Mouse (Mus musculus): ENCODE data around the gene Smyd3. TPM values are rescaled to one million over a fixed set of nuclear protein-coding genes. Genes with fewer than 3 reads are reported as not detected.

The Smyd3 gene
- polyA plus RNA-seq, 1 experiment from 2014 or later, result 12.1 TPM

GRCm38 (mm10) chr1:179541502-179541901, 23.7 kb upstream of the Smyd3 start:
- H3K36me3 ChIP-seq (ENCODE audit: control insufficient read depth, insufficient read depth, low read length), result peaks cover 9% of the 10 kb centered on the region
- TF ChIP-seq CTCF (IDR thresholded peaks at IDR 0.05; ENCODE audit: low read depth) (peak; percentile 60), EP300 (optimal IDR thresholded peaks at IDR 0.05) (no peak)
- no peak overlapping the region for H3K4me2 ChIP-seq (replicated peaks; ENCODE audit: low read depth)
- H3K27me3 ChIP-seq (ENCODE audit: control insufficient read depth, insufficient read depth, low read length), result no peaks in the 10 kb centered on the region
- H3K4me3 ChIP-seq (ENCODE audit: low read depth, low read length), result no peak overlapping the region
- H3K9ac ChIP-seq (ENCODE audit: low read length), result no peak overlapping the region
- no peak overlapping the region for H3K27ac ChIP-seq (replicated peaks)
- ATAC-seq (ENCODE audit: low FRiP score, low TSS enrichment) (no peak), DNase-seq (ENCODE audit: low spot score) (no peak)
- H3K4me1 ChIP-seq (replicated peaks; ENCODE audit: control insufficient read depth, insufficient read depth), result 0 out of 2 replicates have a peak, but pooled peaks cover 3% of the 10 kb centered on the region
- H3K9me3 ChIP-seq (ENCODE audit: control insufficient read depth, low read length), result no peaks in the 10 kb centered on the region
- WGBS, result 63% methylated on average over 3 of the region's 3 CpGs

DNA sequence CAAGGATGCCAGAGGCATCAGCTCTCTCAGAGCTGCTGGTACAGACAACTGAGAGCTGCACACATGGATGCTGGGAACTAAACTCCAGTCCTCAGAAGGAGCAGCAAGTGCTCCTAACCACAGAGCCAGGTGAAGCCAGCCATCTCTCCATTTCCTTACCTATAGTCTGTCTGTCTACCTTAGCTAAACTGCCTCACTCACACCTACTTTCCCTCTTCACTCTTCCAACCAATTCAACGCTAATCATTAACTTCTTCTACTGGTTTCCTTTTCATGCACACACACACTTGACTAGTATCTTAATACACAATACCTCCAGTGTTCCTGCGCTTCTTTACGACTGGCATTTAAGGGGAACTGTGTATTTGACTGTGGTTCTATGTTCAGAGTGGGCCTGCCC, 22.0 kb upstream of the Smyd3 start:
- WGBS, result 69% methylated on average over 3 of the region's 3 CpGs
- no peaks in the 10 kb centered on the region for H3K27me3 ChIP-seq (ENCODE audit: control insufficient read depth, insufficient read depth, low read length)
- H3K9me3 ChIP-seq (ENCODE audit: control insufficient read depth, low read length), result no peaks in the 10 kb centered on the region
- no peak overlapping the region for H3K9ac ChIP-seq (ENCODE audit: low read length)
- DNase-seq (ENCODE audit: low spot score), result no peak
- H3K4me3 ChIP-seq (ENCODE audit: low read depth, low read length), result no peak overlapping the region
- no peak overlapping the region for H3K27ac ChIP-seq (replicated peaks)
- TF ChIP-seq EP300 (optimal IDR thresholded peaks at IDR 0.05) (no peak), CTCF (IDR thresholded peaks at IDR 0.05; ENCODE audit: low read depth) (no peak)
- peaks cover 11% of the 10 kb centered on the region for H3K36me3 ChIP-seq (ENCODE audit: control insufficient read depth, insufficient read depth, low read length)
- H3K4me2 ChIP-seq (replicated peaks; ENCODE audit: low read depth), result no peak overlapping the region
- ATAC-seq (ENCODE audit: low FRiP score, low TSS enrichment), result peak; percentile 62; the same call in 1 of the 2 replicates
- H3K4me1 ChIP-seq (replicated peaks; ENCODE audit: control insufficient read depth, insufficient read depth), result no peaks in the 10 kb centered on the region

DNA sequence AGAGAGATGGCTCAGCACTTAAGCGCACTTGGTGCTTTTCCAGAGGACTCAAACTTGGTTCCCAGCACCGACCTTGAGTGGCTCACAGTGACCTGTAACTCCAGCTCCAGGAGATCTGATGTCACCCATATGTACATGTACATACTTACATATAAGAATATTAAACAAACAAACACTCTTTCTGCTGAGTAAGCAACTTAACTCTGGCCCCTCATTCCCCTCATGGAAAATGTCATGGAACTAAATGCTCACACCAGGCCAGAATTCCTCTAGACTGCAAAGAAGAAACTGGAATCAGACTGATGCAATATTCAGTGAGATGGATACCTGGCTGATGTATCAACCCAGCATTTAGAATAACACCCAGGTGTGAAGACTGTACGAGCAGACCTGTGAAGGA, 21.2 kb upstream of the Smyd3 start:
- no peaks in the 10 kb centered on the region for H3K9me3 ChIP-seq (ENCODE audit: control insufficient read depth, low read length)
- no peaks in the 10 kb centered on the region for H3K27me3 ChIP-seq (ENCODE audit: control insufficient read depth, insufficient read depth, low read length)
- H3K4me2 ChIP-seq (replicated peaks; ENCODE audit: low read depth), result no peak overlapping the region
- ATAC-seq (ENCODE audit: low FRiP score, low TSS enrichment), result no peak
- 98% methylated on average over 3 of the region's 3 CpGs for WGBS
- no peak overlapping the region for H3K4me3 ChIP-seq (ENCODE audit: low read depth, low read length)
- no peaks in the 10 kb centered on the region for H3K4me1 ChIP-seq (replicated peaks; ENCODE audit: control insufficient read depth, insufficient read depth)
- no peak for DNase-seq (ENCODE audit: low spot score)
- no peak for TF ChIP-seq EP300 (optimal IDR thresholded peaks at IDR 0.05)
- H3K27ac ChIP-seq (replicated peaks), result no peak overlapping the region
- H3K36me3 ChIP-seq (ENCODE audit: control insufficient read depth, insufficient read depth, low read length), result peaks cover 11% of the 10 kb centered on the region
- H3K9ac ChIP-seq (ENCODE audit: low read length), result no peak overlapping the region

DNA sequence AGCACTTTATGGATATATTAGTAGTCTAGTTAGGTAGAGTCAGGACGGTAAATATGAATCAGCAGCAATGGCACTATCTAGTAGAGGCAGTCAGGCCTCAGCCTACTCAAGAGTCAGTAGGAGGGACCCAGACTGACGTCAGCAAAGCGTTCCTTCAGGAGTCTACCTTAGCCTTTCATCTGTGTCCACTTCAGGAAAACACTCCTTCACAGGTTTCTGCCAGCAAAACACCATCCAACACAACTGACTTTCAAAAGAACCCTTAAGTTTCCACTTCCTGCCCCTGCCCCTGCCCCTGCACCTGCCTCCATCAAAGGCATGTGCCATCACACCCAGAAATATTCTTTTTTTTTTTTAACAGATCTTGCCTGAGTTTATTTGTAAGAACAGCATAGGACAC, 2.1 kb upstream of the Smyd3 start:
- WGBS, result 73% methylated on average over 3 of the region's 3 CpGs
- Histone ChIP-seq H3K4me2 (replicated peaks; ENCODE audit: low read depth) (no peak overlapping the region), H3K27ac (replicated peaks) (no peak overlapping the region), H3K9me3 (ENCODE audit: control insufficient read depth, low read length) (no peaks in the 10 kb centered on the region), H3K27me3 (ENCODE audit: control insufficient read depth, insufficient read depth, low read length) (no peaks in the 10 kb centered on the region), H3K4me3 (ENCODE audit: low read depth, low read length) (no peak overlapping the region), H3K36me3 (ENCODE audit: control insufficient read depth, insufficient read depth, low read length) (no peaks in the 10 kb centered on the region), H3K9ac (ENCODE audit: low read length) (no peak overlapping the region), H3K4me1 (replicated peaks; ENCODE audit: control insufficient read depth, insufficient read depth) (no peaks in the 10 kb centered on the region)
- DNase-seq (ENCODE audit: low spot score), result no peak
- ATAC-seq (ENCODE audit: low FRiP score, low TSS enrichment), result no peak
- no peak for TF ChIP-seq CTCF (IDR thresholded peaks at IDR 0.05; ENCODE audit: low read depth)
- TF ChIP-seq EP300 (optimal IDR thresholded peaks at IDR 0.05), result no peak

- Histone ChIP-seq H3K36me3 (ENCODE audit: control insufficient read depth, insufficient read depth, low read length) (no peaks in the 10 kb centered on the region), H3K9ac (ENCODE audit: low read length) (peak overlapping the region; percentile 74), H3K4me2 (replicated peaks; ENCODE audit: low read depth) (peak overlapping the region; percentile 100), H3K4me3 (ENCODE audit: low read depth, low read length) (peak overlapping the region; percentile 77), H3K27me3 (ENCODE audit: control insufficient read depth, insufficient read depth, low read length) (no peaks in the 10 kb centered on the region), H3K27ac (replicated peaks) (peak overlapping the region; percentile 75), H3K4me1 (replicated peaks; ENCODE audit: control insufficient read depth, insufficient read depth) (no peaks in the 10 kb centered on the region), H3K9me3 (ENCODE audit: control insufficient read depth, low read length) (no peaks in the 10 kb centered on the region)
- DNase-seq (ENCODE audit: low spot score), result peak; percentile 43
- 1% methylated on average over 21 of the region's 21 CpGs for WGBS
- peak; percentile 68 for ATAC-seq (ENCODE audit: low FRiP score, low TSS enrichment)
- TF ChIP-seq CTCF (IDR thresholded peaks at IDR 0.05; ENCODE audit: low read depth) (0 out of 2 replicates have a peak, but pooled peaks have one; percentile 0), EP300 (optimal IDR thresholded peaks at IDR 0.05) (no peak)
Observed at GRCm38 (mm10) chr1:179516941-179517712, 714 bp downstream of the Smyd3 start.

- ATAC-seq (ENCODE audit: low FRiP score, low TSS enrichment) (no peak), DNase-seq (ENCODE audit: low spot score) (no peak)
- no peaks in the 10 kb centered on the region for H3K9me3 ChIP-seq (ENCODE audit: control insufficient read depth, low read length)
- H3K4me3 ChIP-seq (ENCODE audit: low read depth, low read length), result no peak overlapping the region
- H3K9ac ChIP-seq (ENCODE audit: low read length), result no peak overlapping the region
- H3K27me3 ChIP-seq (ENCODE audit: control insufficient read depth, insufficient read depth, low read length), result no peaks in the 10 kb centered on the region
- TF ChIP-seq CTCF (IDR thresholded peaks at IDR 0.05; ENCODE audit: low read depth) (no peak), EP300 (optimal IDR thresholded peaks at IDR 0.05) (no peak)
- no peaks in the 10 kb centered on the region for H3K36me3 ChIP-seq (ENCODE audit: control insufficient read depth, insufficient read depth, low read length)
- no peaks in the 10 kb centered on the region for H3K4me1 ChIP-seq (replicated peaks; ENCODE audit: control insufficient read depth, insufficient read depth)
- H3K27ac ChIP-seq (replicated peaks), result no peak overlapping the region
- 61% methylated on average over 7 of the region's 7 CpGs for WGBS
- no peak overlapping the region for H3K4me2 ChIP-seq (replicated peaks; ENCODE audit: low read depth)
Observed at GRCm38 (mm10) chr1:179511895-179512294, 5.9 kb downstream of the Smyd3 start.

Data from stomach, postnatal 0 days (tissue).